Mouse (Mus musculus): Measurements from ENCODE around the gene Gipr. TPM values are rescaled to one million over a fixed set of nuclear protein-coding genes. Genes with fewer than 3 reads are reported as not detected.

Gipr gene
- not detected for total RNA-seq (2023)

DNA sequence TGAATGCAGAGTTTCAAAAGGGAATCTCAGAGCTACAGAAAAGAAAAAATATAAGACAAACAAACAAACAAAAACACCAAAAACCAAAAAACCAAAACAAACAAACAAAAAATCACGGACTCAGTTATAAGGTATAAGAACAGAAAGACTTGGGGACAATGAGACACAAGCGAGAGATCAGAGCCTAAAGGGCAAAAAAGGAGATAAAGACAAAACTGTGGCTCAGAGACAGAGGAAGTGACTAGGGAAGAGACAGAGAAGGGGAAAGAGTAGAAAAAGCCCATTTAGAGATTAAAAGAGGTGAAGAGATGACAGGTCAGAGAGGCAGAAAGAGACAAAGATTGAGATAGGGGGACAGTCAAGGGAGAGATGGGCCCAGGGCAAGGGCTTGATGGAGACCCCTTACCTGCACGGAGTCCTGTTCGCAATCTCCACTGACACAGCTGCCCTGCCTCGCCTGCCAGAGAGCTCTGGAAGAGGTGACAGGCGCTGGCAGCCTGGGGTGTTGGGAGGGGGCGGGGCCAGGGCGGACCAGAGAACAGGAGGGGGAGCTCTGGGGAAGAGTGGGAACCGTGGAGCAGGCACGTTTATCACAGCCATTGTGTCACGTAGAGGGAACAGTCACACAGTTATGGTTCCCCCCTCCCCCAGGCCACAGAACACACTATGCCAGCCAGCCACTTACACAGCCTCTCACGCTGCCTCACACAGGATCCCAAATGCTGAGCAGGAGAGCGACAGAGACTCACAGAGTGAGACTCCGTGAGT, at the start of gene Gipr:
Gene Gipr (minus strand): TSS at position 472 of the 768 bp plus-strand sequence.

DNA sequence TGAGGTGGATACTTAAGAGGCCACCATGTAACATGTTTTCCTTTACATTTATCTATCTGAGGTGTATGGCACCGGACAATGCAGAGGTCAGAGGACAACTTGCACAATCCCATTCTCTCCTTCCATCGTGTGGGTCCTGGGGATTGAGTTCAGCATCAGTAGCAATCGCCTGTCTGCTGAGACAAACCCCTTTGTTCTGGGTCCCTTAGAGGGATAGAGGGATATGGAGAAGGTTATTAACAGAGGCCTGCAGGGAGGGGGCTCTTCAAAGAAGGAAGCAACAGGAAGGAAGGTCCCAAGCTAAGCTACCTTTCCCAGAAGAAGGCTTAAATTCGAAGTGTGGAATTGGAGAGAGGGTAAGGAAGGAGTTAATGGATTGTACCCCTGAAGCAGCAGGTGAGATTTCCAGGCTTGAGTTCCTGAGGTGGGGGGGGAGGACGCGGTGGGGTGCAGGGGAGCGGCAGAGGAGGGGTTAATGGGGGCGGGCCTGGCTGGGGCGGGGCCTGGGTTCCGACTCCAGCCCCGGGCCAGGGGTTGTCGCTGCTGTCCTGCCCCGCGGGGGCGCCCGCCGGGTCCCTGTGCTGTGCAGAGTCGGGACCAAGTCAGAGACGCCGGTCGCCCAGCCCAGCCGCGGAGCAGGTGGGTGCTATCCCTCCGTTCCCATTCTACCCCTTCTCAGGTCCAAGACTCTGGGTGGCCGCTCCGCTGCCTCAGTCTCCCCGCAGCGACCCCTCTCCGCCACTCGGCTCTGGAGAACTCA, 46.2 kb upstream of the Gipr start, which contains the start of gene Gpr4:
Gene Gpr4 (plus strand): TSS at position 543 of the 760 bp plus-strand sequence.

DNA sequence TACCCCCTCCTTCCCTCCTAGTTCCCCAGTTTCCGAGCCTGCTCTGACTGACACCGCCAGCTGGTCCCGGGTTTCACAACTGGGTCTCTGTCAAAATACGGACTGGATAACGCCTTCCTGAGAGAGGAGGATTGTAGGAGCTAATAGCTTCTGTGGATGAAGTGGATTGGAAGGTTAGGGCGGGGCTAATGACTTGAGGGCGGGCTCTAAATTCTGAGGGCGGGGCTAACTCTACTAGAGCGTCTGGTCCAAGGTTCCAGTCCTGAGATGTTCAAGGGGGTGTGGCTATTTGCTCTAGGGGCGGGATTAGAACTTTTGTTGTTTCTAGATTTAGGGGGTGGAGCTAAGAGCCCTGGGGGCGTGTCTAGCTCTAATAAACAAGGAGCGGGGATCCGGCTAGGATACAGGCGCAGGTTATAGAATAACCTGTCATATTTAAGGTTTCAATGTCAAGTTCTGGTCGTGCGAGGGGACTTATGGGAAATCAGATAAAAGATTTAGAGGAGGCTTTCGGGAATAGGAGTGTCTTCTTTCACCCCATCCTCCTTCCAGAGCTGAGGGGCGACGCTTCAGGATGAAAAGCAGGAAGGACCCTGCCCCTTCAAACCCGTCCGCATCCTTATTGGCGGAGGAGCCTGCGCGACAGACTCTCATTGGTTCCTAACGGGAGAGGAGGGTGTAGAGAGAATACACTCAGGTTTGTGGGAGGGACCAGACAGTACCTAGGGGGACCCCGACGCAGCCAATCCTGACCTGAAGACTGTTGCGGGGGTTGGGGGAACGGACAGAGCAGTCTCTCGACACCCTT, 10.0 kb upstream of the Gipr start, which contains the start of gene Eml2:
Gene Eml2 (plus strand): TSS at position 714 of the 808 bp plus-strand sequence.

GRCm38 (mm10) chr7:19149626-19150025, 16.3 kb downstream of the Gipr start, which contains the start of gene Snrpd2:
TSS of gene Snrpd2 (plus strand) at chr7:19149722.

DNA sequence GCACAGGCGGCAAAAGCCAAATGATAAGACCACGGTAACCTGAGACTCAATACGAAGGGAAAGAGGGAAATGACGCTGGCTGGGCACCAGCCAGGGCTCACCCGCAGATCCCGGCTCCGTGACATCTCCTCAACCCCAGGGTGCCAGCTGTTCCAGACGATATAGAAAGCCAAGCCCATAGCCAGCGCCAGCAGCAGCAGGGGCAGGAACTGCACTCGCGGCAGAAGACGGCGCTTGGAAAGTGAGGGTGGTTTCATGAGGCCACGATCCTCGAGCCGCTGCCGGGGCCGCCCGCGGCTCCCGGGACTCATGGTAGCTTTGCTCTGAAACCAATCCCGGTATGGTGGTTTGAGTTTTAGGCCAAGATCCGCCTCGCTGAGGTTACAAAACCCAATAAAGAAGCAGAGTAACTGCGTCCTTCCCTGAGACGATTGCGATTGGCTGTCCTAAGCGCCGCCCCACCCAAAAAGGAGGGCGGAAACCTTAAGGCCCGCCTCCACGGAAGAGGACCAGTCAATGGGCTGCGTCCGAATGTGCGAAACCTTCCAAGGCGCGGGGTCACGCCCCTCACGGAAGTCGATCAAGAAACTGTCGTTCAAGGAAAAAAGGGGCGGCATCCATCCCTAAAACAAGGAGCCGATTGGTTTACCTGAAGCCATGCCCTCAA, 16.9 kb downstream of the Gipr start, which contains the start of gene Qpctl:
Gene Qpctl (minus strand): TSS at position 417 of the 667 bp plus-strand sequence.

GRCm38 (mm10) chr7:19119631-19120429, 46.1 kb downstream of the Gipr start, which contains the start of gene Fbxo46:
TSS of gene Fbxo46 (plus strand) at chr7:19119859.

DNA sequence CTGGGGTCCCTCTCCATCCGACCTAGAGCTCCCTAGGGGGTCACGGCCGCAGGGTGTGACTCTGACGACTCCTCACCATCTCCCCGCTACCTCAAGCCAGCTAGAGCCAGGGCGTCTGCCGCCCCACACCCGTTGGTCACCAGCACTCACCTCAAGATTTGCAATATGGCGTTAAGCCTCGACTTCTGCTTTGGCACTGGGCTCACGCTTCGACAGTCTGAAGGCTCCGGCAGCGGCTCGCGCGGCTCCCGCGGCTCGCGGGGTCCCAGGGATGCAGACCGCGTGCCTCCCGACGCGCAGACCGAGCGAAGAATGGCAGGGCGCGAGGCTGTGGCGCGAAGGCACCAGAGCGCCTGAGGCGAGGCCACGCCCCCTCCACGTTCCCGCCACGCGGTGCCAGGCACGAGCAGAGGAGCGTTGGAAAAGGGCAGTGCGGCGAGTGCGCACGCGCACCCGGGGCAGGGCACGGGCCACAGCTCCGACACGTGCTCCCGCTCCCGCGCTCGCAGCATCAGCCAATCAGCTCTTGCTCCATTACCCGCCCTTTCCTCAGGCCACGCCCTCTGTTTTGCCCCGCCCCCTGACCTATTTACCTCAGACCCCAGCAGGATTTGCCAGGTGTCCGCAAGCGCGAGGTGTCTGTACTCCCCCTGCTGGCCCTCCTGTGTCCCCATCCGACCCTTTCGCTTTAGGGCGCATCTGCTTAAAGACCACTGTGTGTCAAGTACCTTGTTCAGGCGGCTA, 47.7 kb downstream of the Gipr start, which contains the start of gene Gm4969:
Gene Gm4969 (minus strand): TSS at position 341 of the 744 bp plus-strand sequence.

Other genes with a start within 250 kb of the Gipr start
- gene Nova2, start 240.2 kb downstream of the Gipr start, total RNA-seq (2023): not detected
- gene Nanos2, start 178.7 kb downstream of the Gipr start, total RNA-seq (2023): not detected
- 1 to 10 TPM; 1.4 to 1.8 TPM for gene Mypop, start 174.9 kb downstream of the Gipr start, total RNA-seq (2023)
- gene Irf2bp1, start 162.1 kb downstream of the Gipr start, total RNA-seq (2023): 10 to 100 TPM; 32.3 to 33.9 TPM
- not detected for gene Foxa3, start 142.6 kb downstream of the Gipr start, total RNA-seq (2023)
- gene Sympk, start 141.8 kb downstream of the Gipr start, total RNA-seq (2023): 100 to 1,000 TPM; 109 to 118 TPM
- under 1 TPM in 1 of 2 experiments, not detected in 1; 0.58 TPM for gene Rsph6a, start 111.4 kb downstream of the Gipr start, total RNA-seq (2023)
- 10 to 100 TPM; 15.1 to 15.8 TPM for gene Dmwd, start 89.9 kb downstream of the Gipr start, total RNA-seq (2023)
- 10 to 100 TPM; 12.2 to 17.9 TPM for gene Dmpk, start 82.3 kb downstream of the Gipr start, total RNA-seq (2023)
- under 1 TPM; 0.24 to 0.46 TPM for gene Six5, start 71.5 kb downstream of the Gipr start, total RNA-seq (2023)
- gene Gm4969, start 47.8 kb downstream of the Gipr start, total RNA-seq (2023): not detected
- 10 to 100 TPM; 27.1 to 29.2 TPM for gene Fbxo46, start 46.3 kb downstream of the Gipr start, total RNA-seq (2023)
- gene Qpctl, start 16.8 kb downstream of the Gipr start, total RNA-seq (2023): 10 to 100 TPM; 12.3 to 14.1 TPM
- 100 to 1,000 TPM in 1 of 2 experiments, 10 to 100 TPM in 1; 89.6 to 100 TPM for gene Snrpd2, start 16.4 kb downstream of the Gipr start, total RNA-seq (2023)
- gene Eml2, start 10.3 kb upstream of the Gipr start, total RNA-seq (2023): 10 to 100 TPM; 20.6 to 35.2 TPM
- gene Gpr4, start 46.4 kb upstream of the Gipr start, total RNA-seq (2023): not detected
- gene Opa3, start 62.2 kb upstream of the Gipr start, total RNA-seq (2023): 10 to 100 TPM; 37.9 to 54.7 TPM
- 100 to 1,000 TPM; 403 to 410 TPM for gene Vasp, start 105.7 kb upstream of the Gipr start, total RNA-seq (2023)
- not detected for gene Ppm1n, start 113.9 kb upstream of the Gipr start, total RNA-seq (2023)
- gene Rtn2, start 116.5 kb upstream of the Gipr start, total RNA-seq (2023): not detected
- 1,000 to 10,000 TPM in 1 of 2 experiments, 100 to 1,000 TPM in 1; 524 to 1,527 TPM for gene Fosb, start 143.9 kb upstream of the Gipr start, total RNA-seq (2023)
- gene Ercc1, start 178.7 kb upstream of the Gipr start, total RNA-seq (2023): 10 to 100 TPM; 64.3 to 66.3 TPM
- 10 to 100 TPM in 1 of 2 experiments, 1 to 10 TPM in 1; 6.7 to 10.7 TPM for gene Cd3eap, start 193.4 kb upstream of the Gipr start, total RNA-seq (2023)
- gene Ppp1r13l, start 193.6 kb upstream of the Gipr start, total RNA-seq (2023): 1 to 10 TPM; 1.4 to 1.9 TPM
- gene Ercc2, start 215.9 kb upstream of the Gipr start, total RNA-seq (2023): 10 to 100 TPM; 57.0 to 80.3 TPM
- gene Klc3, start 238.0 kb upstream of the Gipr start, total RNA-seq (2023): 1 to 10 TPM; 1.9 to 2.2 TPM
- under 1 TPM; 0.44 TPM for gene Ckm, start 238.6 kb upstream of the Gipr start, total RNA-seq (2023)